Mouse (Mus musculus): ENCODE results near the gene Atg16l2.

Atg16l2 gene

DNA sequence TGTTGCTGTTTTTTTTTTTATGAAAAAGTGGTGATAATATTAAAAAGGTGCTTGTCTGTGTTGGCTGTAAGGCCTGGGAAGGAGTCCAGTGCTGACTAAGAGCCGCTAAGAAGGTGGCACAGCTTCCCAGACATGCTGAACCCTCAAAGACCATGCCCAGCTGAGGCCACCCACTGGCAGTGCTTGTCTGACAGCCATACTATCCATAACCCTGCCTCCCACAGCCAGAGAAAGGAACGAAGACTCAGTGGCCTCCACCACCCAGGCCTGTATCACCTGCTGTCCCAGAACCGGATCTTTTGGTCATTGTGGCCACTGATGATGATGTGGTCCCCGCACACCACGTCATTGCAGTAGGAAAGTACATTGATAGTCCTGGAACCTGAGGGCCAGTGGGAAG is 10.8 kb downstream of the Atg16l2 start:
- DNase-seq, result no peak

- DNase-seq, result no peak
These were observed 11.7 kb downstream of the Atg16l2 start for GRCm38 (mm10) chr7:101290401-101290800.

- peak; percentile 64 for DNase-seq
These were observed 13.6 kb downstream of the Atg16l2 start for GRCm38 (mm10) chr7:101288436-101288835.

GRCm38 (mm10) chr7:101287820-101288219 is 14.2 kb downstream of the Atg16l2 start:
- DNase-seq, result no peak

GRCm38 (mm10) chr7:101286891-101287290 is 15.2 kb downstream of the Atg16l2 start:
- DNase-seq, result no peak

- DNase-seq, result no peak
These were observed 17.5 kb downstream of the Atg16l2 start for GRCm38 (mm10) chr7:101284504-101284903.

GRCm38 (mm10) chr7:101282721-101283120 is 19.3 kb downstream of the Atg16l2 start:
- DNase-seq, result no peak

- DNase-seq, result no peak
These were observed 29.4 kb downstream of the Atg16l2 start for GRCm38 (mm10) chr7:101272466-101273160.

- no peak for DNase-seq
These were observed 30.4 kb downstream of the Atg16l2 start for GRCm38 (mm10) chr7:101271602-101272001.

DNA sequence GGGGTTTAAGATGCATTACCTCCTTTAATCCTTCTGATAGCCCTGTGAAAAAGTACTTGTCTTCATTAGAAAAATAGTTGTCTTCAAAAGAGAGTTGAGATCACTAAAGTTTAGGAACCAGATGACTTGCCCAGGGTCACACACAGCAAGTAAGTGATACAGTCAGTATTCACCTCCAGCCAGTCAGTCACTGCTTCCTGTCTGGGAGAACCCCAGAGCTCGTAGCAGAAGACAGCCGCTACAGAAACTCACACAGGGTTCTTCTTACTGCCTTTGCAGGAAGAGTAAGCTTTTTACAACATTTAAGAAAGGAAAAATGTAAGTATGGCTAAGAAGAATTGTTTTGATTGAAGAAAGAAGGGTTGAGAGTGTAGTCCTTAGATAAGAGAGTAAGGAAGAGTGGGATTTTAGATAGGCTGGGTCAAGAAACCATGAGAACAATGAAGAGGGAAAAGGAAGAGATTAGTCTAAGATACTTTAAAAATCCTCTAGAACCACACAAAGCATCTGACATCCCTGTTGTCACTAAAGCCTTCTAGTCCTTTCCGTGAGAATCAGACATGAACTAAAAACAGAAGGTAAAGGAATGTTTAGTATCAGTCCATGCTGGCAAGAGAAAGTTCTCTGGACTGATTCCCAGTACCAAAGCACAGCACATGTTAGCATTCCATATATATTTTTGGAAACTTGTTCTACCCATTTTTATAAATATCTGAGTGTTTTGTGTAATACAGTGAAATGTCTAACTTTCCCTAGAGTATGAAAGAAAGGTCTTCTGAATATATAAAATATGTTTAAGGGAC is 34.4 kb downstream of the Atg16l2 start:
- no peak for DNase-seq

DNA sequence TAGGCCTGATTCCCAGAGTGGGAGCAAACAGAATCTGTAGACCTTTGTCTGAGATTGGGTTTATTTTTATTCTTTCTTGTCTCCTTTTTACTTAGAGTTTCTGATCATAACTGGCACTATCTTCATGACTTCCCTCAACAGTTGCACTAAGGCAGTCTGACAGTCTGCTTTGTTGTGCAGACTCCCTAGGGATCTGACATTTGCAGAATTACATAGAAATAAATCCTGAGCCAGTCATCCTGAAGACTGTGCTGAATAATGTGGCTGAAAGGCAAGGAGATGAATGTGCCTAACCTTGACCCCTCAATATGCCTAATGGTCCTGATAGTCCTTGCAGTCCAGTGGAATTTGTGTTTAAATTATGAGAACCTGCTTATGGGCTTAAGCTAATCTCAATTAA is 38.5 kb downstream of the Atg16l2 start:
- no peak for DNase-seq

- DNase-seq, result no peak
These were observed 40.0 kb downstream of the Atg16l2 start for GRCm38 (mm10) chr7:101261941-101262546.

- DNase-seq, result no peak
These were observed 43.6 kb downstream of the Atg16l2 start for GRCm38 (mm10) chr7:101258482-101258881.

GRCm38 (mm10) chr7:101253071-101253470 is 49.0 kb downstream of the Atg16l2 start:
- no peak for DNase-seq

DNA sequence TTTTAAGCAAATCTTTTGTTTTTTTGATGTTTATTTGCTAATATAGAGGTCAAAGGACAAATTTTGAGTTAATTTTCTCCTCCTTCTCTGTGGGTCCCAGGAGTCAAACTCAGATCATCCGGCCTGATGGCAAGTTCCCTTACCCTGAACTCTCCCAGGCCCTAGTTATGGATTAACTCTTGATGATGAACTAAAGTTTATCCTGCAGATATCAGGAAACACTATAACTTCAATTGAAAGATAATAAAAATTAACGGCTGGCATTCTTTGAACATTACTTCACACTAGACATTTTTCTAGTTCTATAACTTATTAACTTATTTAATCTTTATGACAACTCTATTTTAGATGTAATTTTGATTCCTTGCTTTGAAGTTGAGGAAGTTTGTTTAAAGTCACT is 52.9 kb downstream of the Atg16l2 start:
- DNase-seq, result no peak

DNA sequence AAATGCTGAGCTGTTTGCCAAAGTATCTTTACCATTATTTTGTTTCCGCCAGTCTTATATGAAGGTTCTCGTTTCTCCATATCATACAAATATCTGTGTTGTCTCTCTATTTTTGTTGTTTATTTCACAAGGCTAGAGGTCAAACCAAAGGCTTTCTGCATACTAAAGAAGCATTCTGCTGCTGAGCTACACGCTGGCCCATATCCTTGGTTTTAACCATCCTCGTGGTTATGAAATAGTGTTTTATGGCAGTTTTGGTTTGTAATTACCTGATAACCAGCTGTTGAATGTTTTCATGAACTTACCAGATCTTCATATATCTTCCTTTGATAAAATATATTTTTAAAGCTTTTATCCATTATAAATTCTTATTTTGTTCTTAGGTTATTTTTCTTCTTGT is 53.3 kb downstream of the Atg16l2 start:
- no peak for DNase-seq

- no peak for DNase-seq
These were observed 65.2 kb downstream of the Atg16l2 start for GRCm38 (mm10) chr7:101236712-101237473.

DNA sequence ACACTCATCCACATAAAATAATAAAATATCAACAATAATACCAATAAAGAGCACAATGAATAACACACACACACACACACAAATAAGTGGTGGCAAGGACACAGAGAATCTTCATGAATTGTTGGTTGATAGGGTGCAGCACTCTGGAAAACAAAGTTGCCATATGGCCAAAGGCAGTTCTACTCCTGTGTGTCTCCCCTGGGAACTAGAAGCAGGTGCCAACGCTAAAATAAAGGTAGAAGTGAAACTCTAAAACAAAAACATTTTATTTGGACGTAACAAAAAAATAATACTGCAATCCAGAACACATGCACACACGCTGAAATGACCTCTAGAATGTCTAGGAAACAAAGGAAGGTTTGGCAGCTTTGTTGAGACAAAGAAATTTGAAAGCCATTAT is 69.3 kb downstream of the Atg16l2 start:
- no peak for DNase-seq

DNA sequence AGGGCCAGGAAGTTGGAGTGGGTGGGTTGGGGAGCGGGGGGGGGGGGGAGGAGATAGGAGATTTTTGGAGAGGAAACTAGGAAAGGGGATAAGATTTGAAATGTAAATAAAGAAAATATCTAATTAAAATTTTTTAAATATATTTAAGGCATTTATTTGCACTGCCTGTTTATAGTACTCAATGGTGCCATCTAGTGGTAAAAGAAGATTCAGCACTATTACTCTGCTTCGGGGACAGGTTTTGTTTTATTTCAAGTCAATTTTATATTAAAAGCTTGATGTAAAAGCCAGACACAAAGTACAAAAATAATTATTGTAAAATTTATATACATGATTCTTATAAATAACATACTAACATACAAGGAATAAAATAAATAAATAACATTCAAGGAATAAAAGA is 70.6 kb downstream of the Atg16l2 start:
- DNase-seq, result peak; percentile 59

DNA sequence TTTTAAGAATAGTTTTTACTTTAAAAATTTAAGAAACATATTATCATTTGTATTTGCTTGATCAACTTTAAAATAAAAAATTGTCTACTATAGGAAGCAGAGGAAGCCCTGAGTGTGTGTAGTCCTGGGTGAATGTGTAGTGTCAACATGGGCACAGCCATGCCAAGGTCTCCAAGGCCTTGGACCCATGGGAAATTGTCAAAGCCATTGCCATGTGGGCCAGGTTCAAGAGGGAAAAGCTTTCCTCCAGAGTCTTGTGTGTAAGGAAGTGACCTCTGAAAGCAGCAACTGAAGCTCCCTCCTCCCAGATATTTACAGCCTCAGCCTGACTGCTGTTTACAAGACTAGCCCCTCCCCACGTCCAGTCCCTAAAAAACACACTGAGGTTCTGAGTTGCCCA is 72.7 kb downstream of the Atg16l2 start:
- DNase-seq, result no peak

DNA sequence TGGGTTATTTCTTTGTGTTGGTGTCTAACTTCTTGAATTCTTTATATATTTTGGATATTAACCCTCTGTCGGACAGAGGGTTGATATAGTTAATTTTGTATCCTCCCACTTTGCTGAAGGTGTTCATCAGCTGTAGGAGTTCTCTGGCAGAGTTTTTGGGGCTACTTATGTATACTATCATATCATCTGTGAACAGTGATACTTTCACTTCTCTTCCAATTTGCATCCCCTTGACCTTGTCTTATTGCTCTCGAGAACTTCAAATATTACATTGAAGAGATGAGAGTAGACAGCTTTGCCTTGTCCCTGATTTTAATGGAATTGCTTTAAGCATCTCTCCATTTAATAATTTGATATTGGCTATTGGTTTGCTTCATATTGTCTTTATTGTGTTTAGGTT is 78.5 kb downstream of the Atg16l2 start:
- DNase-seq, result no peak

DNA sequence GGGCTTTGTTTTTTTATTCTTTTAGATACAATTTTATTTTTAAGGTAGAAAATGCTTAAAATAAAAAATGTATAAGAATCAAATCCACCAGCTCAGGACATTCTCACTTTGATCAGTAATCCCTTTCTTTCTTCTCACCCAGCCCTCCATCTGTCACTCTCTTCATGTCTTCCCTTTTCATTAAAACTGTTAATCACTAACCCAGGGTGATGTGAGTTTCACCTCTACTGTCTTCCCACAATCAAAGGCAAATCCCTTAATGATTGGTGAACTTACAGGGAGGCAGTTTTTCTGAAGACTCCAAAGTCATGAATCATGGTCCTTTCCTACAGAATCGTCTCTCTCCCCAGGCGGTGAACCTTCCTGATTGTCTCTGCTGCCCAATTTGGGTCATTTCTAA is 85.3 kb downstream of the Atg16l2 start:
- peak; percentile 10 for DNase-seq
